Mouse (Mus musculus) myocyte (in vitro differentiated cells): Measurements from ENCODE around the gene Olfr221. TPM values are rescaled to one million over a fixed set of nuclear protein-coding genes. Genes with fewer than 3 reads are reported as not detected.

Source experiments
- H3K27me3 ChIP-seq: one replicate; pipeline ENCODE4 v1.6.1; 2011; ENCODE audit not compliant: control insufficient read depth, insufficient read depth, insufficient read length
- H3K36me3 ChIP-seq: one replicate; pipeline ENCODE4 v1.6.1; 2011; ENCODE audit not compliant: control insufficient read depth, insufficient read depth
- H3K4me2 ChIP-seq: one replicate; pipeline ENCODE4 v1.6.1; 2011; ENCODE audit warnings: low read depth, control low read depth
- H3K4me3 ChIP-seq: one replicate; pipeline ENCODE4 v1.5.1; 2011; ENCODE audit warnings: mild to moderate bottlenecking, control low read depth, moderate library complexity
- H3K79me2 ChIP-seq: one replicate; pipeline ENCODE4 v1.6.1; 2011; ENCODE audit not compliant: control insufficient read depth, insufficient read depth
- H3ac ChIP-seq: one replicate; pipeline ENCODE4 v1.6.1; 2011; ENCODE audit not compliant: control insufficient read depth, insufficient read length
- CEBPB ChIP-seq: IDR thresholded peaks from 2 replicates; pipeline ENCODE4 v1.6.1; 2011; ENCODE audit warnings: mild to moderate bottlenecking, moderate library complexity; ENCODE audit not compliant: poor library complexity, insufficient read depth, severe bottlenecking
- E2F4 ChIP-seq: IDR thresholded peaks from one replicate; pipeline ENCODE4 v1.6.1; 2011; ENCODE audit warnings: mild to moderate bottlenecking, control low read depth, moderate library complexity; ENCODE audit not compliant: insufficient read depth
- MAX ChIP-seq: IDR thresholded peaks from one replicate; pipeline ENCODE4 v1.6.1; 2011; ENCODE audit warnings: low read depth, mild to moderate bottlenecking, control low read depth
- MYOD1 ChIP-seq, 3 experiments: IDR thresholded peaks; one replicate each; pipeline ENCODE4 v1.6.1; 2011; ENCODE audit warnings: control low read depth in 2 of 3, low read depth in 2 of 3, mild to moderate bottlenecking in 2 of 3, moderate library complexity in 1 of 3; ENCODE audit not compliant: insufficient read length in 2 of 3, control insufficient read depth in 1 of 3
- MYOG ChIP-seq, 3 experiments: IDR thresholded peaks; one replicate each; pipeline ENCODE4 v1.6.1; 2011; ENCODE audit warnings: control low read depth in 2 of 3, low read depth in 2 of 3, mild to moderate bottlenecking in 2 of 3; ENCODE audit not compliant: insufficient read length in 2 of 3, control insufficient read depth in 1 of 3, insufficient read depth in 1 of 3
- POLR2A ChIP-seq: IDR thresholded peaks from one replicate; pipeline ENCODE4 v1.6.1; 2011; ENCODE audit warnings: low read depth, mild to moderate bottlenecking, control low read depth, moderate library complexity; ENCODE audit not compliant: insufficient read length
- POLR2AphosphoS2 ChIP-seq: IDR thresholded peaks from one replicate; pipeline ENCODE4 v1.6.1; 2011; ENCODE audit warnings: low read depth, control low read depth; ENCODE audit not compliant: insufficient read length
- REST ChIP-seq: IDR thresholded peaks from one replicate; pipeline ENCODE4 v1.6.1; 2011; ENCODE audit warnings: mild to moderate bottlenecking, control low read depth, moderate library complexity; ENCODE audit not compliant: insufficient read depth, insufficient read length
- SRF ChIP-seq: IDR thresholded peaks from one replicate; pipeline ENCODE4 v1.6.1; 2011; ENCODE audit warnings: low read depth; ENCODE audit not compliant: control insufficient read depth, insufficient read length
- TCF12 ChIP-seq: IDR thresholded peaks from one replicate; pipeline ENCODE4 v1.6.1; 2011; ENCODE audit warnings: mild to moderate bottlenecking, control low read depth; ENCODE audit not compliant: poor library complexity, insufficient read depth, severe bottlenecking
- TCF3 ChIP-seq: IDR thresholded peaks from one replicate; pipeline ENCODE4 v1.6.1; 2011; ENCODE audit warnings: low read depth, control low read depth; ENCODE audit not compliant: insufficient read length
- USF1 ChIP-seq: IDR thresholded peaks from one replicate; pipeline ENCODE4 v1.6.1; 2011; ENCODE audit warnings: low read depth, mild to moderate bottlenecking, control low read depth, moderate library complexity
- polyA plus RNA-seq: library from polyadenylated mRNA; unstranded; fragments of >200 nt; fragmentation: generic; extraction: Trizol; gene quantifications from one replicate; pipeline ENCODE4 v1.2.1, GENCODE M21; 2012; ENCODE audit warnings: missing spikeins

Gene Olfr221
- polyA plus RNA-seq, 1 experiment, result not detected

- Histone ChIP-seq H3ac (no peak overlapping the region), H3K27me3 (peaks cover 17% of the 10 kb centered on the region), H3K79me2 (no peaks in the 10 kb centered on the region), H3K4me3 (no peak overlapping the region), H3K4me2 (no peak overlapping the region), H3K36me3 (no peaks in the 10 kb centered on the region)
- TF ChIP-seq TCF12 (no peak), POLR2A (no peak), CEBPB (no peak), MAX (no peak), TCF3 (no peak), POLR2AphosphoS2 (no peak), SRF (no peak), REST (no peak), E2F4 (no peak)
These were observed 1.2 kb upstream of the Olfr221 start for GRCm38 (mm10) chr14:52043446-52043845.

- no peaks in the 10 kb centered on the region for H3K36me3 ChIP-seq
- no peak overlapping the region for H3K4me3 ChIP-seq
- H3K79me2 ChIP-seq, result no peaks in the 10 kb centered on the region
- peaks cover 16% of the 10 kb centered on the region for H3K27me3 ChIP-seq
- no peak overlapping the region for H3ac ChIP-seq
- TF ChIP-seq TCF12 (no peak), E2F4 (no peak), CEBPB (no peak), USF1 (no peak)
- no peak overlapping the region for H3K4me2 ChIP-seq
These were observed 2.9 kb downstream of the Olfr221 start for GRCm38 (mm10) chr14:52039332-52039731.

- H3K4me3 ChIP-seq, result no peak overlapping the region
- TF ChIP-seq MYOD1 (IDR thresholded peaks at IDR 0.05; ENCODE audit: control insufficient read depth in 1 of 3, insufficient read length in 2 of 3, low read depth in 2 of 3) (no peak), SRF (no peak), TCF3 (no peak), E2F4 (no peak), MYOG (IDR thresholded peaks at IDR 0.05; ENCODE audit: control insufficient read depth in 1 of 3, insufficient read depth in 1 of 3, insufficient read length in 2 of 3, low read depth in 2 of 3) (no peak), REST (no peak), TCF12 (no peak), USF1 (no peak), POLR2AphosphoS2 (no peak), MAX (no peak), CEBPB (no peak), POLR2A (no peak)
- H3K27me3 ChIP-seq, result no peaks in the 10 kb centered on the region
- H3K36me3 ChIP-seq, result no peaks in the 10 kb centered on the region
- H3K79me2 ChIP-seq, result no peaks in the 10 kb centered on the region
- H3K4me2 ChIP-seq, result no peak overlapping the region
- H3ac ChIP-seq, result no peak overlapping the region
These were observed 6.3 kb downstream of the Olfr221 start for GRCm38 (mm10) chr14:52035926-52036325.

- TF ChIP-seq POLR2A, result no peak
- no peak for TF ChIP-seq E2F4
- TF ChIP-seq MYOG (IDR thresholded peaks at IDR 0.05; ENCODE audit: control insufficient read depth in 1 of 3, insufficient read depth in 1 of 3, insufficient read length in 2 of 3, low read depth in 2 of 3), result no peak
- no peak for TF ChIP-seq POLR2AphosphoS2
- TF ChIP-seq MAX, result no peak
- TF ChIP-seq MYOD1 (IDR thresholded peaks at IDR 0.05; ENCODE audit: control insufficient read depth in 1 of 3, insufficient read length in 2 of 3, low read depth in 2 of 3), result no peak
- no peak for TF ChIP-seq TCF12
- TF ChIP-seq TCF3, result no peak
- no peak for TF ChIP-seq USF1
- no peak for TF ChIP-seq SRF
- TF ChIP-seq CEBPB, result no peak
- no peak for TF ChIP-seq REST
- no peaks in the 10 kb centered on the region for H3K36me3 ChIP-seq
- no peaks in the 10 kb centered on the region for H3K79me2 ChIP-seq
- no peak overlapping the region for H3ac ChIP-seq
- H3K27me3 ChIP-seq, result no peaks in the 10 kb centered on the region
- H3K4me3 ChIP-seq, result no peak overlapping the region
- H3K4me2 ChIP-seq, result no peak overlapping the region
These were observed 15.9 kb downstream of the Olfr221 start for GRCm38 (mm10) chr14:52026342-52026741.

GRCm38 (mm10) chr14:52024133-52024532 lies 18.1 kb downstream of the Olfr221 start:
- H3K4me2 ChIP-seq, result no peak overlapping the region
- no peaks in the 10 kb centered on the region for H3K36me3 ChIP-seq
- TF ChIP-seq POLR2AphosphoS2, result no peak
- TF ChIP-seq MYOD1 (IDR thresholded peaks at IDR 0.05; ENCODE audit: control insufficient read depth in 1 of 3, insufficient read length in 2 of 3, low read depth in 2 of 3), result no peak
- TF ChIP-seq SRF, result no peak
- no peak for TF ChIP-seq USF1
- TF ChIP-seq POLR2A, result no peak
- no peak for TF ChIP-seq E2F4
- no peak for TF ChIP-seq TCF3
- H3K27me3 ChIP-seq, result no peaks in the 10 kb centered on the region
- no peak overlapping the region for H3ac ChIP-seq
- H3K4me3 ChIP-seq, result no peak overlapping the region
- H3K79me2 ChIP-seq, result no peaks in the 10 kb centered on the region
